Mouse (Mus musculus) erythroid progenitor cell, adult 5-6 weeks (primary cell): ENCODE measurements at regions not wholly inside any gene's neighbourhood (a gene's known extent, or its start where the extent isn't known, plus 50 kb on each side); places are given as distances from the start of the nearest gene placed in this dataset.

Experiments used
- ATAC-seq: replicated peaks from 2 replicates; pipeline ENCODE4 v1.8.0; 2016; ENCODE audit warnings: moderate number of reproducible peaks, mild to moderate bottlenecking, moderate TSS enrichment, inconsistent platforms; ENCODE audit not compliant: poor library complexity, low FRiP score, severe bottlenecking

- no peak for ATAC-seq
Measured at GRCm38 (mm10) chr16:5546808-5547207, 291.0 kb upstream of the Eef2kmt start.

- no peak for ATAC-seq
Measured at GRCm38 (mm10) chr16:5545801-5546200, 290.0 kb upstream of the Eef2kmt start.

GRCm38 (mm10) chr16:5544436-5544835, 288.7 kb upstream of the Eef2kmt start:
- no peak for ATAC-seq

- ATAC-seq, result no peak
Measured at GRCm38 (mm10) chr16:5538836-5539510, 283.2 kb upstream of the Eef2kmt start.

GRCm38 (mm10) chr16:5537286-5538204, 281.8 kb upstream of the Eef2kmt start:
- ATAC-seq, result no peak

- ATAC-seq, result no peak
Measured at GRCm38 (mm10) chr16:5536515-5536972, 280.8 kb upstream of the Eef2kmt start.

GRCm38 (mm10) chr16:5535414-5535813, 279.6 kb upstream of the Eef2kmt start:
- no peak for ATAC-seq

- no peak for ATAC-seq
Measured at GRCm38 (mm10) chr16:5534862-5535261, 279.1 kb upstream of the Eef2kmt start.

GRCm38 (mm10) chr16:5534385-5534784, 278.6 kb upstream of the Eef2kmt start:
- no peak for ATAC-seq

GRCm38 (mm10) chr16:5532281-5532680, 276.5 kb upstream of the Eef2kmt start:
- no peak for ATAC-seq

- no peak for ATAC-seq
Measured at GRCm38 (mm10) chr16:5529823-5530222, 274.0 kb upstream of the Eef2kmt start.

GRCm38 (mm10) chr16:5527936-5528335, 272.2 kb upstream of the Eef2kmt start:
- no peak for ATAC-seq

- no peak for ATAC-seq
Measured at GRCm38 (mm10) chr16:5524375-5524774, 268.6 kb upstream of the Eef2kmt start.

- ATAC-seq, result no peak
Measured at GRCm38 (mm10) chr16:5523402-5524021, 267.7 kb upstream of the Eef2kmt start.

GRCm38 (mm10) chr16:5517746-5518145, 262.0 kb upstream of the Eef2kmt start:
- no peak for ATAC-seq

GRCm38 (mm10) chr16:5515867-5516266, 260.1 kb upstream of the Eef2kmt start:
- ATAC-seq, result no peak

GRCm38 (mm10) chr16:5507261-5507660, 251.5 kb upstream of the Eef2kmt start:
- ATAC-seq, result no peak

GRCm38 (mm10) chr16:5501961-5502360, 246.2 kb upstream of the Eef2kmt start:
- no peak for ATAC-seq

GRCm38 (mm10) chr16:5496051-5496685, 240.4 kb upstream of the Eef2kmt start:
- no peak for ATAC-seq

- no peak for ATAC-seq
Measured at GRCm38 (mm10) chr16:5493352-5493751, 237.6 kb upstream of the Eef2kmt start.
